Mouse (Mus musculus): ENCODE results near the gene Anks1b. TPM values are rescaled to one million over a fixed set of nuclear protein-coding genes. Genes with fewer than 3 reads are reported as not detected.

Anks1b gene
- polyA plus RNA-seq, 1 experiment from 2014 or later, result 78.3 TPM

DNA sequence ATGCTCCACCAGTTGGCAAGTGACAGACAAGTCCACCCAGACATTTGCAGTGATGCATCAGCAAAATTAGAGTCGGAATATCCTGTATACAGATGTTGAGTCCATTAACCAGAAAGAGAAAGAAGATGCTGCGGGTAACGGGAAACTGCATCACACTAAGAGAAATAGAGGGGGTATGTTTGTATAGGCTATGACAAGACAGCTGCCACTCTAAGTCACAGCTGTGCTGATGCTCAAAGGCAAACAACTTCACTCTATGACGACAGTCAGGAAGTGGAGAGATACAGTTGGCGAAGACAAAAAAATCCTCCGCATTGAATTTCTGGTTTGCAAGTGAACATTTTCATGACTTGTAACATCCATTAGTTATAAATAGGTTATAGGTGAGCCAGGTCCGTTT, 897.7 kb downstream of the Anks1b start:
- 0 out of 2 replicates have a peak, but pooled peaks have one; percentile 2 for ATAC-seq
- Histone ChIP-seq H3K4me3 (ENCODE audit: low read length) (no peak overlapping the region), H3K9ac (ENCODE audit: low read depth, low read length) (no peak overlapping the region), H3K9me3 (ENCODE audit: control insufficient read depth, low read length) (no peaks in the 10 kb centered on the region), H3K27me3 (replicated peaks; ENCODE audit: control insufficient read depth, insufficient read depth, low read length) (no peaks in the 10 kb centered on the region), H3K36me3 (ENCODE audit: control insufficient read depth, insufficient read depth, low read length) (no peaks in the 10 kb centered on the region), H3K4me2 (ENCODE audit: low read length) (no peak overlapping the region; the same call in 1 of the 2 replicates), H3K27ac (ENCODE audit: low read depth, low read length) (peak overlapping the region; percentile 27; the same call in 1 of the 2 replicates), H3K4me1 (ENCODE audit: control insufficient read depth, insufficient read depth, low read depth, low read length) (peaks cover 12% of the 10 kb centered on the region)
- 43% methylated on average over 7 of the region's 7 CpGs for WGBS

DNA sequence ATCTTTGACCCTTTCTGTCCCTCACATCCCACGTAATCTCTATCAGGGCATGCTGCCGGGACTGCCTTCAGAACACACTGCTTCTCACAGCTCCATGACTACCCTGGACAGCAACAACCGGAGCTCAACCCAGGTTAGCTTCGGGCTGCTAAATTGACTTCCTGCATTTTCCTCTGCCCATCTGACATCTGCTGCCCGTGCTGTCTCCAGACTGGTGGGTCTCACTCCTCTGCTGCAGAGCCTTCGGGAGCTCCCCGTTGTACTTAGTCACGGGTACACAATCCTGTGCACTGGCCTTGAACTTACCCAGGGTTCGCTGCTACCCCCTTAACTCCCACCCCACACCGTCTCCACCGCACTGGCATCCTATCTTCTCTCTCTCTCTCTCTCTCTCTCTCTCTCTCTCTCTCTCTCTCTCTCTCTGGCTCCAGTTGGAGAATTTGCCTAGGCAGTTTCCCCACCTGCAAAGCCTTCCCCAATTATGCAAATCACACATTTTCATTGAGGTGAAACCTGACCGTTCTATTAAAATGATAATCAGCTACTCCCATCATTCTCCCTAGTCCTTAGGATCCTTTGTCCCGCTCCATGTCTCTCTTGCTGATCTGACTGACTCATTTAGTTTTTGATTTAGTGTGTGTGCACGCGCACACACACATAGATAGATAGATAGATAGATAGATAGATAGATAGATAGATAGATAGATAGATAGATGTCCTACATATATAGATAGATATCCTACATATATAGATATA, 898.3 kb downstream of the Anks1b start:
- no peak overlapping the region for H3K4me3 ChIP-seq (ENCODE audit: low read length)
- WGBS, result 9% methylated on average over 15 of the region's 15 CpGs
- no peaks in the 10 kb centered on the region for H3K9me3 ChIP-seq (ENCODE audit: control insufficient read depth, low read length)
- peaks cover 12% of the 10 kb centered on the region for H3K4me1 ChIP-seq (ENCODE audit: control insufficient read depth, insufficient read depth, low read depth, low read length)
- H3K4me2 ChIP-seq (ENCODE audit: low read length), result peak overlapping the region; percentile 35
- peak overlapping the region; percentile 27; the same call in 1 of the 2 replicates for H3K27ac ChIP-seq (ENCODE audit: low read depth, low read length)
- no peaks in the 10 kb centered on the region for H3K27me3 ChIP-seq (replicated peaks; ENCODE audit: control insufficient read depth, insufficient read depth, low read length)
- no peaks in the 10 kb centered on the region for H3K36me3 ChIP-seq (ENCODE audit: control insufficient read depth, insufficient read depth, low read length)
- ATAC-seq, result peak; percentile 78
- H3K9ac ChIP-seq (ENCODE audit: low read depth, low read length), result no peak overlapping the region

DNA sequence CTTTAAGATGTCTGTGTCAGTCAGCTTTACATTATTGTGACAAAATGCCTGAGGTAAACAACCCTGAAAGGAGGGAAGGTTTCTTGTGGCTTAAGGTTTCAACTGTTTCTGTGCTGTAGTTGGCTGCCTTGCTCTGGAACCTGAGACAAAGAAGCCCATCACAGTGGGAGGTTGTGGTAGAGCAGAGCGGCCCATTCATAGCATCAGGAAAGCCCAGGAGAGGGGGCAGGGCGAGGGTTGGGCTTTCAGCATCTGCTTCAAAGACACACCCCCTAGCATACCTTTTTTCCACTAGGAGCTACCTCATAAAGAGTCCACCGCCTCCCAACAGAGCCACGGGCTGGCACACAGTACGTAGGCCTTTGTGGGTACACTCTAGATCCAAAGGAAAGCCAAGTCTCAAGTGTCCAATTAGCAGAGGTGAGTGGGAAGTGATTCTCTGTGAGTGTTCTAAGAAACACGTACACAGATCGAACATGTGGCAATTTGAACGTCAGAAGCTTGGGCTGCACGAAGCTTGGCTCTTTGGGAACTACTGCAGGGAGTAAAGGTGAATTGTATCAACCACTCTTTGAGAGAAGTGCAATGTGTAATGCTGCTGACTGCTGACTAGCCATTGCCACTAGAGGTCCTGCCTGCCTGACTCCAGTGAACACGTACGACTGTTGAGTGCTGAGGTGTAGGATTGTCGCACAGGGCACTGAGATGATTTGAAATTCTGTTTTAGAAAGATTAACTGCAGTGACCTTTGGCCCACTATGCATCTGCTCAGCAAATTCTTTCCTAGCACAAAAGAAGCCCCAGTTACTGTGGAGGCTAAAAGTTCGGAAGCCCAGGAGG, 906.5 kb downstream of the Anks1b start:
- H3K4me2 ChIP-seq (ENCODE audit: low read length), result no peak overlapping the region
- ATAC-seq, result peak; percentile 35; the same call in 1 of the 2 replicates
- H3K4me1 ChIP-seq (ENCODE audit: control insufficient read depth, insufficient read depth, low read depth, low read length), result no peaks in the 10 kb centered on the region
- no peaks in the 10 kb centered on the region for H3K36me3 ChIP-seq (ENCODE audit: control insufficient read depth, insufficient read depth, low read length)
- H3K27ac ChIP-seq (ENCODE audit: low read depth, low read length), result no peak overlapping the region
- H3K9ac ChIP-seq (ENCODE audit: low read depth, low read length), result no peak overlapping the region
- H3K4me3 ChIP-seq (ENCODE audit: low read length), result no peak overlapping the region
- H3K9me3 ChIP-seq (ENCODE audit: control insufficient read depth, low read length), result no peaks in the 10 kb centered on the region
- H3K27me3 ChIP-seq (replicated peaks; ENCODE audit: control insufficient read depth, insufficient read depth, low read length), result no peaks in the 10 kb centered on the region
- WGBS, result 53% methylated on average over 13 of the region's 13 CpGs

- H3K4me1 ChIP-seq (ENCODE audit: control insufficient read depth, insufficient read depth, low read depth, low read length), result no peaks in the 10 kb centered on the region
- no peaks in the 10 kb centered on the region for H3K27me3 ChIP-seq (replicated peaks; ENCODE audit: control insufficient read depth, insufficient read depth, low read length)
- H3K4me2 ChIP-seq (ENCODE audit: low read length), result no peak overlapping the region
- no peak overlapping the region for H3K4me3 ChIP-seq (ENCODE audit: low read length)
- H3K27ac ChIP-seq (ENCODE audit: low read depth, low read length), result peak overlapping the region; percentile 44; the same call in 1 of the 2 replicates
- 56% methylated on average over 4 of the region's 4 CpGs for WGBS
- no peaks in the 10 kb centered on the region for H3K9me3 ChIP-seq (ENCODE audit: control insufficient read depth, low read length)
- no peak overlapping the region for H3K9ac ChIP-seq (ENCODE audit: low read depth, low read length)
- ATAC-seq, result no peak; the same call in 1 of the 2 replicates
- H3K36me3 ChIP-seq (ENCODE audit: control insufficient read depth, insufficient read depth, low read length), result no peaks in the 10 kb centered on the region
These were observed 911.8 kb downstream of the Anks1b start for GRCm38 (mm10) chr10:90784981-90785650.

DNA sequence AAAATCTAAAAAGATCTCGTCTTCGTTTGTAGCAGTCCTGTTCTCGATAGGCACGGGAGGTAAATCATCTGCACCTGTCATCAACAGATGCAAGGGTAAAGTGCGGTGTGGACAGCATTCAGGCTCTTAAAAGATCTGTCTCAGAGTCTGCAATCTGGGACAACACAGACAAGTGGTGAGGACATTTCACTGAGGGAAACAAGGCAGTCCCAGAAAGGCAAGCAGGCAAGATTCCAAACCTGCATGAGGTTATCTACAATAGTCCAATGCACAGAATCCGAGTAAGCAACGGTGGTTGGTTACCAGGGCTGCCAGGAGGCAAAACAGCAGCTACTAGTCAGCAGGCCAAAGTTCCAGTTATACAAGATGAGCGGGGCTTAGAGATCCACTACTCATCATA, 912.4 kb downstream of the Anks1b start:
- 73% methylated on average over 8 of the region's 8 CpGs for WGBS
- Histone ChIP-seq H3K4me3 (ENCODE audit: low read length) (no peak overlapping the region), H3K4me2 (ENCODE audit: low read length) (no peak overlapping the region), H3K9me3 (ENCODE audit: control insufficient read depth, low read length) (no peaks in the 10 kb centered on the region), H3K27me3 (replicated peaks; ENCODE audit: control insufficient read depth, insufficient read depth, low read length) (no peaks in the 10 kb centered on the region), H3K4me1 (ENCODE audit: control insufficient read depth, insufficient read depth, low read depth, low read length) (no peaks in the 10 kb centered on the region), H3K9ac (ENCODE audit: low read depth, low read length) (no peak overlapping the region), H3K36me3 (ENCODE audit: control insufficient read depth, insufficient read depth, low read length) (no peaks in the 10 kb centered on the region), H3K27ac (ENCODE audit: low read depth, low read length) (peak overlapping the region; percentile 44; the same call in 1 of the 2 replicates)
- peak; percentile 54; the same call in 1 of the 2 replicates for ATAC-seq

DNA sequence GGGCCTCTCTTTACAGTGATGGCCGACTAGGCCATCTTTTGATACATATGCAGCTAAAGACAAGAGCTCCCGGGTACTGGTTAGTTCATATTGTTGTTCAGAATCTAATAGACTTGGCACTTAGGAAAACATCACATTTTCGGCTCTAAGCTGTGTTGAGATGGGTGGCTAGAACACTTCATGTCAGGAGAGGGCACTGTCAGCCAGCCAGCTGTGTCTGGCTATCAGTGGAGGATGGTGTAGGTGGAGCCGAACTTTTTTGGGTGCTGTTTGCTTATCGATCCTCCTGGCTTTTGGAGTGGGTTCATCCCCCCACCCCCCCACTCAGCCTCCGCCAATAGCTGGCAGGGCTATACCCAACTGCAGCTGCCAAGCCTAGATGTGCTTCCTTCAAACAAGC, 929.8 kb downstream of the Anks1b start:
- Histone ChIP-seq H3K4me2 (ENCODE audit: low read length) (no peak overlapping the region), H3K9me3 (ENCODE audit: control insufficient read depth, low read length) (no peaks in the 10 kb centered on the region), H3K27ac (ENCODE audit: low read depth, low read length) (no peak overlapping the region), H3K4me3 (ENCODE audit: low read length) (no peak overlapping the region), H3K36me3 (ENCODE audit: control insufficient read depth, insufficient read depth, low read length) (no peaks in the 10 kb centered on the region), H3K9ac (ENCODE audit: low read depth, low read length) (no peak overlapping the region), H3K4me1 (ENCODE audit: control insufficient read depth, insufficient read depth, low read depth, low read length) (no peaks in the 10 kb centered on the region; the same call in 1 of the 2 replicates), H3K27me3 (replicated peaks; ENCODE audit: control insufficient read depth, insufficient read depth, low read length) (no peaks in the 10 kb centered on the region)
- WGBS, result 48% methylated on average over 6 of the region's 6 CpGs
- peak; percentile 52; the same call in 1 of the 2 replicates for ATAC-seq

DNA sequence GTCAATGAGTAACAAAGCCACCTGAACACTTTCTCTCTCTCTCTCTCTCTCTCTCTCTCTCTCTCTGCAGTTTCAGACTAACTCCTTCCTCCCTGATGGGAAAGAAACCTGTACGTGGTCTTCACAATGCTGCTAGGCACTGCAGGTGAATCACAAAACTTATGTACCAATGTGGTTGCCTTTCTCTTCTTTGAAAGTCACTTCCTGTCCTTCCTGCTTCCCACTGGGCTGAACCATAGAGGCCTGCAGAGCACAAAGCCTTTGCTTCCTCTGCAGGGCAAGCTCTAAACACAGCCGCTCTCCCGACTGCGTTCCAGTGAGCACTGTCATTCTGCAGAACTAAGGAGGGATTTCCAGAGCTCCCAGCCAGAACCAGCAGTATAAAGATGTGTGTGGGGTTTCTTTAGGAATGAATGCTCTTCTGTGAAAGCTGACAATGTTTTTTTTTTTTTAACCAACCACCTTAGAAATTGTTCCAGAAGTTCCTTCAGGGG, 931.3 kb downstream of the Anks1b start:
- ATAC-seq, result no peak
- H3K9ac ChIP-seq (ENCODE audit: low read depth, low read length), result no peak overlapping the region
- H3K4me3 ChIP-seq (ENCODE audit: low read length), result no peak overlapping the region
- no peaks in the 10 kb centered on the region; the same call in 1 of the 2 replicates for H3K4me1 ChIP-seq (ENCODE audit: control insufficient read depth, insufficient read depth, low read depth, low read length)
- H3K9me3 ChIP-seq (ENCODE audit: control insufficient read depth, low read length), result no peaks in the 10 kb centered on the region
- H3K36me3 ChIP-seq (ENCODE audit: control insufficient read depth, insufficient read depth, low read length), result no peaks in the 10 kb centered on the region
- no peak overlapping the region for H3K4me2 ChIP-seq (ENCODE audit: low read length)
- WGBS, result 16% methylated on average over 4 of the region's 4 CpGs
- no peaks in the 10 kb centered on the region for H3K27me3 ChIP-seq (replicated peaks; ENCODE audit: control insufficient read depth, insufficient read depth, low read length)
- no peak overlapping the region for H3K27ac ChIP-seq (ENCODE audit: low read depth, low read length)

- no peak overlapping the region for H3K4me3 ChIP-seq (ENCODE audit: low read length)
- no peaks in the 10 kb centered on the region for H3K9me3 ChIP-seq (ENCODE audit: control insufficient read depth, low read length)
- 83% methylated on average over 8 of the region's 8 CpGs for WGBS
- H3K9ac ChIP-seq (ENCODE audit: low read depth, low read length), result no peak overlapping the region
- no peaks in the 10 kb centered on the region for H3K36me3 ChIP-seq (ENCODE audit: control insufficient read depth, insufficient read depth, low read length)
- H3K27me3 ChIP-seq (replicated peaks; ENCODE audit: control insufficient read depth, insufficient read depth, low read length), result no peaks in the 10 kb centered on the region
- H3K4me2 ChIP-seq (ENCODE audit: low read length), result no peak overlapping the region
- H3K4me1 ChIP-seq (ENCODE audit: control insufficient read depth, insufficient read depth, low read depth, low read length), result peaks cover 5% of the 10 kb centered on the region
- ATAC-seq, result no peak
- no peak overlapping the region for H3K27ac ChIP-seq (ENCODE audit: low read depth, low read length)
These were observed 935.5 kb downstream of the Anks1b start for GRCm38 (mm10) chr10:90808616-90809310.

Data from hindbrain, embryonic 16.5 days (tissue).